Mouse (Mus musculus) bone marrow, adult 2 months (tissue): ENCODE measurements around the gene Ccser1. TPM values are rescaled to one million over a fixed set of nuclear protein-coding genes. Genes with fewer than 3 reads are reported as not detected.

Source experiments
- H3K27ac ChIP-seq: fragments of 200-500 bp; 2 replicates; pipeline ENCODE4 v1.5.1; 2012; ENCODE audit warnings: low read depth, mild to moderate bottlenecking, control low read depth, inconsistent platforms, low read length; ENCODE audit not compliant: control insufficient read depth, poor library complexity, insufficient read depth
- H3K4me1 ChIP-seq: fragments of 200-500 bp; 2 replicates; pipeline ENCODE4 v1.6.1; 2011; ENCODE audit warnings: low read length; ENCODE audit not compliant: control insufficient read depth, insufficient read depth
- H3K4me3 ChIP-seq: fragments of 200-500 bp; replicated peaks from 2 replicates; pipeline ENCODE3; 2011; ENCODE audit warnings: mild to moderate bottlenecking, low read depth, low read length, control low read depth; ENCODE audit not compliant: control insufficient read depth
- CTCF ChIP-seq: fragments of 200-500 bp; IDR thresholded peaks from 2 replicates; pipeline ENCODE4 v1.5.1; 2011; ENCODE audit warnings: low read length, control low read depth; ENCODE audit not compliant: control insufficient read depth, insufficient read depth
- POLR2A ChIP-seq: fragments of 200-500 bp; IDR thresholded peaks from 2 replicates; pipeline ENCODE4 v1.6.1; 2011; ENCODE audit warnings: low read depth, mild to moderate bottlenecking, control low read depth, low read length, borderline replicate concordance; ENCODE audit not compliant: control insufficient read depth
- WGBS: fragments of 180-500 bp; shearing (Covaris S2); methylation state at CpG from one replicate; pipeline ENCODE4 v1.1.7; 2018; 5-methylcytosine and 5-hydroxymethylcytosine counted together
- polyA plus RNA-seq: library from polyadenylated mRNA; stranded (reverse); fragments of >200 nt; gene quantifications from 2 replicates; pipeline ENCODE4 v1.2.4, GENCODE M21; 2011; ENCODE audit warnings: low replicate concordance; ENCODE audit not compliant: missing spikeins, insufficient read depth, insufficient read length

Ccser1 gene
- polyA plus RNA-seq, 1 experiment = 1.4 TPM

DNA sequence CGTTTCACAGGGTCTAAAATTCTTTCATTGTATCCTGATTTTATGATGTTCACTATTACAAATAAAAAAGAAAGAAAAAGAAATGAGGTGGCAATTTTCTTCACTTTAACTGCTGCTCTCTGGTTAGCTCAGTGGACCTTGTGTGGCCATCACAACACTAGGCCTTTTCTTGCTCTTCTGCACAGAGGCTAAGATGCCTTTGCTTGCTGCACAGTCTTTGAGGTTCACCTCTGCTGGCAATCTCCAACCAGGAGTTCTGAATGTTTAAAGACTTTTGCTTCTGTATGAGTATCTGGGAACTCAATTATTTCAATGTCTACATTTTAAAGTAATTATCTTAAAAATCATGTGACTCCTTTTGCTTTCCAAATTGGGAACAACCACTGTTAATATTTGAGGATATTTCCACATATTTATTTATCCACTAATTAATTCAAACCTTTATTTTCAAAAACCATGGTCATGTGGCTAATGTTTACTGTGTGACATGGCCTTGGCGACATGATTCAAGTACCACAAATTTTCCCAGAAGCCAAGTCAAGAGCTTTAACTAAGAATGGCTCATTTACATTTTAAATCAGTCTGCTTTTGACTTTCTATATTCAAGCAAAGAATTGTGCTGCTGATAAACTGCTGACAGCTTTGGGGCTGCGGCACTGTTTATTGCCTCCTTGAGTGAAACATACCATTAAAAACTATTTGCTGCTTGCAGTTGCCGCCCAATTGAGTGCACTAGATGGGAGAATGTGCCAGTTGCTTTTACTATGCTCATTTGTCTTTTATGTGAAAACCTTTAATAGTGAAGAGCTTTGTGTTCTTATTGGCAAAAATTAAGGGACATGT is 312.1 kb downstream of the Ccser1 start:
- 77% methylated on average over 4 of the region's 4 CpGs for WGBS
- TF ChIP-seq CTCF = no peak
- TF ChIP-seq POLR2A = no peak
- Histone ChIP-seq H3K4me1 (no peaks in the 10 kb centered on the region), H3K4me3 (no peak overlapping the region), H3K27ac (no peak overlapping the region)

DNA sequence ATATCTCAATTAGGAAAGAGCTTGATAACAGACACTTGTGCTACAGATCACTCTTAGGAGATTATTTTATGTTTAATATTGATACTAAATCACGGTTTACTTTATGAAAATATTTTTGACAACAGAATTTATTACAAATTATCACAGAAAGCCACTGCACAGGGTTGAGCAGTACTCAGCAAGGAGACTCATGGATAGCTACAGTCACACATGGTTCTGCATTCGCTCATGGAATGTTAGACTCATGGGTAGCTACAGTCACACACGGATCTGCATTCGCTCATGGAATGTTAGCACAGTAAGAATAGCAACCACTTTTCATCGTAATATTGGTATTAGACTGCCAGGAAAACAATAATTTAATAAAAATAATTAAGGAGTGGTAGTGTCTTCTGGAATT is 313.3 kb downstream of the Ccser1 start:
- 84% methylated on average over 5 of the region's 5 CpGs for WGBS
- no peak overlapping the region for H3K27ac ChIP-seq
- TF ChIP-seq POLR2A = no peak
- TF ChIP-seq CTCF = no peak
- no peaks in the 10 kb centered on the region for H3K4me1 ChIP-seq
- H3K4me3 ChIP-seq = no peak overlapping the region

DNA sequence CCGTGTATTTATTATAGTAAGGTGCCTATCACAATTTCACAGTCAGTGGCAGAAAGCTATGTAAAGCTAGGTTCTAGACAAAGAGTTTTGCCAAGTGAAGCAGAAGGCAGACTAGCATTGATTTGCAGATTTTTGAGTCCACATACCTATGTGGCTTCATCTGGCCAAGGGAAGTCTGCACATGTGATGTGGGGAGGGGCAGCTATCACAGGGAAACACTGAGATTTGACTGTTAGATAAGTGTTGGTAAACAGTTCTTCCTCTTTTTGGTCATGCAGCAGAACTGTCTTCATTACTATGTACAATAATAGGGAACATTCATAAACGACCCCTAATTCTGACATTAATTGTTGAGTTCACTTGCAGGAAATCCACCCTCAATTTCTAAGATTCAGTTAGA is 335.2 kb downstream of the Ccser1 start:
- Histone ChIP-seq H3K4me1 (no peaks in the 10 kb centered on the region), H3K4me3 (no peak overlapping the region), H3K27ac (no peak overlapping the region)
- 30% methylated on average over 2 of the region's 2 CpGs for WGBS
- TF ChIP-seq POLR2A (no peak), CTCF (no peak)

GRCm38 (mm10) chr6:61521587-61521986 is 341.5 kb downstream of the Ccser1 start:
- H3K27ac ChIP-seq = no peak overlapping the region
- TF ChIP-seq POLR2A (no peak), CTCF (no peak)
- 81% methylated on average over 2 of the region's 2 CpGs for WGBS
- H3K4me3 ChIP-seq = no peak overlapping the region
- H3K4me1 ChIP-seq = no peaks in the 10 kb centered on the region

GRCm38 (mm10) chr6:61522108-61522507 is 342.0 kb downstream of the Ccser1 start:
- TF ChIP-seq CTCF (no peak), POLR2A (no peak)
- WGBS = 90% methylated on average over 3 of the region's 3 CpGs
- Histone ChIP-seq H3K4me3 (no peak overlapping the region), H3K27ac (no peak overlapping the region), H3K4me1 (no peaks in the 10 kb centered on the region)

- Histone ChIP-seq H3K27ac (no peak overlapping the region), H3K4me1 (no peaks in the 10 kb centered on the region), H3K4me3 (no peak overlapping the region)
- 70% methylated on average over 14 of the region's 14 CpGs for WGBS
- TF ChIP-seq CTCF (no peak), POLR2A (no peak)
Observed at GRCm38 (mm10) chr6:61523748-61524493, 343.8 kb downstream of the Ccser1 start.

DNA sequence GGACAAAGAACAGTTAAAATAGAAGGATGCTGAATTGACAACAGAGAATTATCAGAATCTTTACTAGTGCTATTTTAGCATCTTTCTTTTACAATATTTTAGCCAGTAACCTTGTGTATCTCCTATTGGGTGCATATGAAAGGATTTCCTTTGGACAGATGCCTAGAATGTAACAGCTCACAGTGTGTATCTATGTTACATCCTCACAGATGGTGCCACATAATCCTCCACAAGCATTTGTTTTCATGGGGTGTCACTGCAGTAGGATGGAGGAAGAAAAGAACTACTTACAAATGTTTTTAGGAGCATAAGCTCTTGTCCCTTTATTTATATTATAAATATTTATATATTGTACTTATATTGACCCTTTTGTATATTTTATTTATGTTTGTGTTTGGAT is 360.6 kb downstream of the Ccser1 start:
- TF ChIP-seq CTCF (no peak), POLR2A (no peak)
- Histone ChIP-seq H3K27ac (no peak overlapping the region), H3K4me3 (no peak overlapping the region), H3K4me1 (no peaks in the 10 kb centered on the region)

GRCm38 (mm10) chr6:61543459-61544044 is 363.4 kb downstream of the Ccser1 start:
- 84% methylated on average over 7 of the region's 7 CpGs for WGBS
- Histone ChIP-seq H3K4me3 (no peak overlapping the region), H3K27ac (no peak overlapping the region), H3K4me1 (no peaks in the 10 kb centered on the region)
- TF ChIP-seq CTCF (no peak), POLR2A (no peak)
